Mouse (Mus musculus): ENCODE data around the gene Chat.

DNA sequence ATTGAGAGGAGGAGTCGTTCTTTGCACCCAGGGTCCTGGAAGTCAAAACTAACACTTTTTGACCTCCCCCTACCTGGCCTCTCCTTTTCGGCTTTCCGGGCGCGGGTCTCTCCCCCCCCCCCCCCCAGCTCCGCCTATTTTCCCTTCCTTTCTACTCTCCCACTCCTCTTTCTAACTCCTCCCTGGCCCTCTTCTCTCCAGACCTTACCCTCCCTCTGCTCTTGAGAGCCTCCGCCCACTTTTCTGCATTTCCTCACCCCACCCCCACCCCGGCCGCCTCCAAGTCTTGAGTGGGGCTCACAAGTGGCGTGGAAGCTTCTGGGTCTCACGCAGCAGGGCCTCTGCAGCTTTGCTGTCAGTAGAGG lies 301 bp downstream of the Chat start:
- TF ChIP-seq TAL1 (IDR thresholded peaks at IDR 0.05; ENCODE audit: low read length) = no peak
- no peak for TF ChIP-seq GATA1 (IDR thresholded peaks at IDR 0.05; ENCODE audit: low read length)
